Comparison of ENCODE assay signal across 8 mouse cellular contexts in genomic region chr3:76008564-76009183, GRCm38 (mm10). TPM values are rescaled to one million over a fixed set of nuclear protein-coding genes. Genes with fewer than 3 reads are reported as not detected.
DNase-seq lines count a peak whose midpoint lies in the region; ATAC-seq and TF ChIP-seq lines count a peak whose summit lies in the region.

No protein-coding gene starts in this region.

- H3K27ac ChIP-seq in heart, postnatal 0 days (ENCODE audit: low read depth): no peak overlapping the region
- H3K27ac ChIP-seq in heart, embryonic 11.5 days (ENCODE audit: low read depth, low read length): no peak overlapping the region
- no peak overlapping the region for H3K27ac ChIP-seq in forebrain, embryonic 16.5 days (ENCODE audit: low read length)
- no peak overlapping the region for H3K27ac ChIP-seq in midbrain, embryonic 15.5 days
- H3K27ac ChIP-seq in thymus, adult 2 months (ENCODE audit: control insufficient read depth, insufficient read depth, low read length): no peak overlapping the region

- ATAC-seq in heart, postnatal 0 days (ENCODE audit: insufficient read depth, low read depth): no peak
- ATAC-seq in heart, embryonic 11.5 days (replicated peaks; ENCODE audit: insufficient number of reproducible peaks, low FRiP score, low TSS enrichment): no peak
- peak; percentile 84 for ATAC-seq in forebrain, embryonic 16.5 days
- peak; percentile 78; the same call in 1 of the 2 replicates for ATAC-seq in midbrain, embryonic 15.5 days (replicated peaks)

- 26% methylated on average over 3 of the region's 3 CpGs for WGBS in heart, postnatal 0 days
- 31% methylated on average over 3 of the region's 3 CpGs for WGBS in heart, embryonic 11.5 days (ENCODE audit: insufficient replicate concordance)
- WGBS in forebrain, embryonic 16.5 days: 20% methylated on average over 3 of the region's 3 CpGs
- 26% methylated on average over 3 of the region's 3 CpGs for WGBS in midbrain, embryonic 15.5 days
- WGBS in thymus, adult 2 months: 33% methylated on average over 3 of the region's 3 CpGs

- no peak for TF ChIP-seq POLR2A in thymus, adult 2 months (IDR thresholded peaks at IDR 0.05; ENCODE audit: control insufficient read depth, extremely low read depth, insufficient read depth, low read length, poor library complexity)

- H3K4me1 ChIP-seq in heart, postnatal 0 days (ENCODE audit: control insufficient read depth, insufficient read depth): no peaks in the 10 kb centered on the region
- H3K4me1 ChIP-seq in heart, embryonic 11.5 days (ENCODE audit: control insufficient read depth, insufficient read depth, low read length): no peaks in the 10 kb centered on the region
- no peaks in the 10 kb centered on the region for H3K4me1 ChIP-seq in forebrain, embryonic 16.5 days (replicated peaks; ENCODE audit: control insufficient read depth, insufficient read depth, low read length)
- no peaks in the 10 kb centered on the region for H3K4me1 ChIP-seq in midbrain, embryonic 15.5 days
- H3K4me1 ChIP-seq in thymus, adult 2 months (replicated peaks; ENCODE audit: control insufficient read depth, insufficient read depth, low read length): no peaks in the 10 kb centered on the region

- no peak overlapping the region for H3K4me2 ChIP-seq in heart, postnatal 0 days (ENCODE audit: low read depth, low read length)
- no peak overlapping the region for H3K4me2 ChIP-seq in heart, embryonic 11.5 days
- no peak overlapping the region for H3K4me2 ChIP-seq in forebrain, embryonic 16.5 days (ENCODE audit: low read length)
- H3K4me2 ChIP-seq in midbrain, embryonic 15.5 days: no peak overlapping the region

- no peaks in the 10 kb centered on the region for H3K9me3 ChIP-seq in heart, postnatal 0 days (replicated peaks; ENCODE audit: control insufficient read depth, low read length)
- H3K9me3 ChIP-seq in heart, embryonic 11.5 days (replicated peaks; ENCODE audit: control insufficient read depth, low read length): no peaks in the 10 kb centered on the region
- no peaks in the 10 kb centered on the region for H3K9me3 ChIP-seq in forebrain, embryonic 16.5 days (ENCODE audit: control insufficient read depth, low read length)
- H3K9me3 ChIP-seq in midbrain, embryonic 15.5 days: no peaks in the 10 kb centered on the region

- TF ChIP-seq EP300 in heart, postnatal 0 days (IDR thresholded peaks at IDR 0.05; ENCODE audit: low read depth): no peak

- peak; percentile 66 for TF ChIP-seq CTCF in heart, postnatal 0 days (IDR thresholded peaks at IDR 0.05; ENCODE audit: low read depth)
- TF ChIP-seq CTCF in thymus, adult 2 months (IDR thresholded peaks at IDR 0.05; ENCODE audit: borderline replicate concordance, control insufficient read depth, extremely low read depth, insufficient read depth, low read length, poor library complexity): no peak

- DNase-seq in heart, postnatal 0 days (ENCODE audit: low spot score): peak; percentile 34
- DNase-seq in CD4-positive, CD25-positive, alpha-beta regulatory T cell, adult 2 months (ENCODE audit: low read depth, low spot score): peak; percentile 45
- peak; percentile 11 for DNase-seq in c-Kit-positive CD71-positive TER-119-negative erythroid progenitor cells, embryonic 14.5 days (ENCODE audit: low read depth)
- DNase-seq in layer of hippocampus, adult 9-10 months (ENCODE audit: low spot score): peak; percentile 41
- no peak for DNase-seq in thymus, adult 2 months

- H3K4me3 ChIP-seq in heart, postnatal 0 days (ENCODE audit: low read depth, low read length): no peak overlapping the region
- no peak overlapping the region for H3K4me3 ChIP-seq in heart, embryonic 11.5 days (ENCODE audit: low read depth, low read length)
- H3K4me3 ChIP-seq in forebrain, embryonic 16.5 days (replicated peaks; ENCODE audit: low read length): no peak overlapping the region
- no peak overlapping the region for H3K4me3 ChIP-seq in midbrain, embryonic 15.5 days
- no peak overlapping the region for H3K4me3 ChIP-seq in thymus, adult 2 months (ENCODE audit: control insufficient read depth, insufficient read depth, low read length)

- H3K9ac ChIP-seq in heart, postnatal 0 days (replicated peaks; ENCODE audit: low read depth, low read length): no peak overlapping the region
- no peak overlapping the region for H3K9ac ChIP-seq in heart, embryonic 11.5 days (ENCODE audit: low read depth, low read length)
- H3K9ac ChIP-seq in forebrain, embryonic 16.5 days (replicated peaks; ENCODE audit: low read depth, low read length): no peak overlapping the region
- no peak overlapping the region for H3K9ac ChIP-seq in midbrain, embryonic 15.5 days

- H3K36me3 ChIP-seq in heart, postnatal 0 days (replicated peaks; ENCODE audit: control insufficient read depth, insufficient read depth, low read length): no peaks in the 10 kb centered on the region
- H3K36me3 ChIP-seq in heart, embryonic 11.5 days (ENCODE audit: control insufficient read depth, insufficient read depth, low read length): no peaks in the 10 kb centered on the region
- no peaks in the 10 kb centered on the region for H3K36me3 ChIP-seq in forebrain, embryonic 16.5 days (ENCODE audit: control insufficient read depth, insufficient read depth)
- H3K36me3 ChIP-seq in midbrain, embryonic 15.5 days (replicated peaks): no peaks in the 10 kb centered on the region
- no peaks in the 10 kb centered on the region for H3K36me3 ChIP-seq in thymus, adult 2 months (ENCODE audit: control insufficient read depth, insufficient read depth, low read length)

- no peaks in the 10 kb centered on the region for H3K27me3 ChIP-seq in heart, postnatal 0 days (ENCODE audit: control insufficient read depth, insufficient read depth, low read length)
- no peaks in the 10 kb centered on the region for H3K27me3 ChIP-seq in heart, embryonic 11.5 days (ENCODE audit: control insufficient read depth, insufficient read depth, low read length)
- no peaks in the 10 kb centered on the region for H3K27me3 ChIP-seq in forebrain, embryonic 16.5 days (replicated peaks; ENCODE audit: control insufficient read depth, insufficient read depth, low read length)
- H3K27me3 ChIP-seq in midbrain, embryonic 15.5 days (replicated peaks): no peaks in the 10 kb centered on the region
- no peaks in the 10 kb centered on the region for H3K27me3 ChIP-seq in thymus, adult 2 months (ENCODE audit: control insufficient read depth, insufficient read depth, low read length)

RNA-seq across cellular contexts. Expression of gene Golim4, which starts 51.9 kb away (rescaled TPM):
- total RNA-seq in heart, postnatal 0 days (2014; rRNA removed; ENCODE audit: low replicate concordance): 20.2 and 48.5 TPM in 2 replicates
- polyA plus RNA-seq in heart, postnatal 0 days (2015; fragmentation: Nextera tagmentation; extraction: Ambion mirVana): 24.5 and 24.7 TPM in 2 replicates
- polyA plus RNA-seq in heart, embryonic 11.5 days (2014; fragmentation: Nextera tagmentation; extraction: Ambion mirVana): 40.4 and 45.4 TPM in 2 replicates
- polyA plus RNA-seq in forebrain, embryonic 16.5 days (2015; fragmentation: Nextera tagmentation; extraction: Ambion mirVana): 28.7 and 33.9 TPM in 2 replicates
- polyA plus RNA-seq in midbrain, embryonic 15.5 days (2015; fragmentation: Nextera tagmentation; extraction: Ambion mirVana): 18.8 and 19.0 TPM in 2 replicates
- 12.9 and 16.1 TPM in 2 replicates for polyA plus RNA-seq in thymus, adult 2 months (2012; rRNA removed)

Comparison
In these comparisons a context has a peak if more than half of its experiments do, and no peak if none do; other contexts are left out.
1. ATAC-seq: peak in forebrain, embryonic 16.5 days (single experiment) and midbrain, embryonic 15.5 days (single experiment); none in heart, postnatal 0 days (single experiment) and heart, embryonic 11.5 days (single experiment).